Mouse (Mus musculus): ENCODE measurements around the gene Fgd2.

GRCm38 (mm10) chr17:29401741-29402268, 41.1 kb downstream of the Fgd2 start:
- TF ChIP-seq CTCF (IDR thresholded peaks at IDR 0.05; ENCODE audit: extremely low read depth, insufficient read depth, insufficient read length, insufficient replicate concordance) (no peak), POLR2A (IDR thresholded peaks at IDR 0.05; ENCODE audit: low read depth, low read length) (no peak)
